Mouse (Mus musculus): ENCODE measurements around the gene Tmprss13.

DNA sequence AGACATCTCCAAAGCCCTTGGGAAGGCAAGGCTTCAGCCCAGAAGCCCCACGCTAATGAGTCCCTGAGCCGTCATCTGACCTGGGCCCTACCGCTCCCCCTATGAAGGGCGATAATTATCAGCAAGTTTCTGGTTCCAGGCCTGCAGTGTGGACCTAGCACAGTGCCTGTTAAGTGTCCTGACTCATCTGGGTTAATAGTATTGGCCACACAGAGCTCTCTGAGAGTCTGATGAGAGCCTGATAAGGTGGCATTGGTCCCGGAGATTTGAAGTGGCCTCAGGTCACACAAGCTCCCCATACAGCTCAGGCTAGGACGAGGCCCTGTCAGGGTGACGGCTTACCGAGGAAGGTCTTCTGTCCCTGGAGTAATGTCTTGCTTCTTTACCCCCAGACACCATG, 70.7 kb downstream of the Tmprss13 start:
- TF ChIP-seq CTCF (conservative IDR thresholded peaks at IDR 0.05 in 1 of 2, IDR thresholded peaks at IDR 0.05 in 1 of 2; ENCODE audit: low read depth in 2 of 2, low read length in 2 of 2) (no peak), POLR2A (IDR thresholded peaks at IDR 0.05; ENCODE audit: low read depth, low read length) (no peak), ETS1 (conservative IDR thresholded peaks at IDR 0.05; ENCODE audit: low read depth, low read length) (no peak), TCF12 (IDR thresholded peaks at IDR 0.05; ENCODE audit: low read depth, low read length) (no peak), ELF1 (IDR thresholded peaks at IDR 0.05; ENCODE audit: low read depth, low read length) (no peak), EP300 (IDR thresholded peaks at IDR 0.05; ENCODE audit: low read length) (no peak), RAD21 (IDR thresholded peaks at IDR 0.05; ENCODE audit: low read depth, low read length) (no peak), SMC3 (IDR thresholded peaks at IDR 0.05; ENCODE audit: low read depth, low read length) (no peak), MXI1 (IDR thresholded peaks at IDR 0.05; ENCODE audit: low read depth, low read length) (no peak), USF2 (conservative IDR thresholded peaks at IDR 0.05; ENCODE audit: low read depth, low read length) (no peak), MEF2A (IDR thresholded peaks at IDR 0.05; ENCODE audit: borderline replicate concordance, low read depth, low read length) (no peak), RCOR1 (conservative IDR thresholded peaks at IDR 0.05; ENCODE audit: low read depth, low read length) (no peak)

Data from CH12.LX (cell line).